Mouse (Mus musculus) heart, postnatal 4 days (tissue): ENCODE measurements at regions not wholly inside any gene's neighbourhood (a gene's known extent, or its start where the extent isn't known, plus 50 kb on each side); places are given as distances from the start of the nearest gene placed in this dataset.

Source experiments
- DNase-seq: peaks from one replicate; pipeline ENCODE4 v3.0.0; 2021

- DNase-seq: no peak
These were observed 426.4 kb downstream of the Ttll7 start for GRCm38 (mm10) chr3:147278602-147279001.

DNA sequence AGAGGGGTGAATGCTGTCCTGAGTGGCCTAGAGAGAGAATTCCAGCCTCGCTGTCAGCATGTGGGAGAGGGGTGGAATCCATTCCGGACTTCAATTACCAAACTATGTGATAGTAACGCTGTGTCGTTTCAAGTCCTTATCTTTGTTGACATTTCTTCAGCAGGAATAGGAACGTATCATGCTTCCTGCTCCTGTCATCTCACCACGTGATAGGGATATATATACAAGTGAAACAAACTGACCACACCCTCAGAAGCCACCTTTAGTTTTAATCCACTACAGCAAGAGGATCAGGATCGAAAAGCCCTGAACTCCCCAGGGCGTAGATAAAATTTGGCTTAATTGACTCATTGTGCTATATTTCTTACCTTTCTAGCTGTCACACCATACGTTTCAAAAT lies 431.6 kb downstream of the Ttll7 start:
- no peak for DNase-seq

GRCm38 (mm10) chr3:147284357-147284756 lies 432.2 kb downstream of the Ttll7 start:
- DNase-seq: no peak

DNA sequence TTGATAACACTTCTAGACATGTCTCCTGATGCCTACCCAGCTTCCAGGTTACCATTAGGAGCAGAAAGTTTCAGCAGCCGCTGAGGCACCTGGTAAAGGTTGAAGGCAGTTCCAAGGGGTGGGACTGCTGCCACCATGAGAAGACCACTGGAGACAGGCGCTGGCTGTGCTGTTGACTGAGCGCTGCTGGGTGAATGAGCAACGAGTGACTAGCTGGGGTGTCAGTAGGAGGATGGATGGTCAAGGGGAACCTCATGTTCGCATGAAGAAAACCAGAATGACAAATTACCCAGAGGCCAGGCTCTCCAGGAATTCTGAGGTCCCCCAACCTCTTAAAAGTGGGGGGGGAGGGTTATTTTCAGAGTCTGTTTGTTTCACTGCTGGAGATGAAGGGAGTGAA lies 433.3 kb downstream of the Ttll7 start:
- no peak for DNase-seq

DNA sequence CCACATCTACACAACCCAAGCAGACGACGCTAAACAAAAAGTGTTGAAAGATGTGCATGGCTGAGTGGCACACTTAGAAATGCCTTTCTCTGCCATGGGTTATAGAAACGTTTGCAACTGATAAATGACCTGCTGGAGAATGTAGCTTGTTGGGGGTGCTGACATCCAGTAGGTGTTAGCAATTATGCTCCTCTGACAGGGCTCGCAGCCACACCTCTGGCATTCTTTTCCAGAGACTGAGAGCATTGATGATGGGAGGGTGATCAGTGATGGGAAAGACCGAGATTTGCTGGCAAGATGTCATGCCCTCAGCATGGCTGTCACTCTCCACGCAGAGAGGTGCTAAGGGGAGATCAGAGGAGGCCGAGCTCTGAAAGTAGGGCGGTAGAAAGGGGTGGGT lies 435.3 kb downstream of the Ttll7 start:
- peak; percentile 15 for DNase-seq

- DNase-seq: no peak
These were observed 439.6 kb downstream of the Ttll7 start for GRCm38 (mm10) chr3:147291696-147292327.

DNA sequence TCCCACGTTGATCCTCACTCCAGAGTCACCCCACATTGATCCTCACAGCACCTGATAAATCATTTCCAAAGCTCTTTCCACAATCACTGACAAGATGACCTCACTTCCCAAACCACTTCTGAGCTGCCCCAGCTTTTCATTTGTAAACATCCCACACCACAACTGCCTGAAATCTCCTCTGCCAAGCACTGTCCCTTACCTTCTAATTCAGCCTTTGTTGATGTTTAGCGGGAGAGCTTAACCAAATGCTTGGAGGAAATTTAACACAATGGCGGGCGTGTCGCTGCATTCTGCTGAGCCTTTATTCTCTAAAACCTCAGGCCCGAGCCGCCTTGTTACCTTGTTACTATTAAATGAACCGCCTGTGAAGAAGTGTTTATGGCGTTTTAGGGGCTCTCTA lies 445.9 kb downstream of the Ttll7 start:
- DNase-seq: no peak

DNA sequence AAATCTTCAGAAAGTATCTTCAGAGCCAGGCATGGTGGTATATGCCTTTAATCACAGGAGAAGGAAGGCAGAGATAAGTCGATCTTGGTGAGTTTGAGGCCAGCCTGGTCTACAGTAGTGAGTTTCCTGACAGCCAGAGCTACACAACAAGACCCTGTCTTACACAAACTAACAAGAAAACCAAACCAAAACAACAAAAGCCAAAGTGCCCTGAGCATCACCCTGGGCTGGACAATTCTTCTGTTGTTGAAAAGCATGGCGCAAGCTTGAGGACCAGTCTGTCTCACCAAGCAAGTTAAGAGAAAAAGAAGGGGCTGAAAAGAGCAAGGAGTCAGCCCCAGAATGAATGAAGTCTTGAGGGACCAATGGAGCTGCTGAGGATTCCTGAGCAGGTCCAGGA lies 473.4 kb downstream of the Ttll7 start:
- no peak for DNase-seq

DNA sequence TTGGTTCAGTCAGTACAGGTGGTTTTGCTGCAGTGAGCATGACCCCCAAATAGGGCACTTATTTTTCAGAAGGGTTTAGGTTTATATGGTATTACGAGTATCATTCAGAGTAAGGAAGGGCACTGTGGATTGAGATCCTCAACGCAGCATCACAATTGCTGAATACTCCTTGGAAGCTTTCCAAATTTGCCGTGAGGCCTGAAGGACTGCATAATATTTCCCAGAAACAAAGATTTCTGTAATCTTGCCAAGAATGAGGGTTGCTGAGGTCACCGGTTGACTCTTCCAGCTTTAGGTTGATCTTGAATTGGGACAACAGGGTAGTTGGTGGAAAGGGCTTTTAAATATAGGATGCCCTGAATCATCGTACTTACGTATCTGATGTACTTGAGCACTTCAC lies 482.1 kb downstream of the Ttll7 start:
- DNase-seq: no peak

DNA sequence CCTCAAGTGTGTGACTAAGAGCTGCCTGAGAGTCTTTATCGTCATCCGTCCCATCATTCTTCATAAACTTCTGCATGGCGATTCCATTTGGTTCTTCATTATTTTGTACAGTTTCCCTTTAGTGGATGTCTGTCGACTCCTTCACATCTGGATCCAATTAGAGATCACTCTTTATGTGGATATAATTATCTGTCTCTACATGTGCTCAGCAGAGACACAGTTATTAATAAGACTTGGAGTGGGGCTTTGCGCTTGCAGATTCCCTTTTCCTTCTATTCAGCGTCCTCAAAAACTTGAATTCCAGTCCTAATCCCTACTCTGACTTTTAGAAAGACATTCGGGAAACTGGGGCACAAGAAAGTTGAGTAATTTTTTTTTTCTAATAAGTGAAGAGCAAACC lies 483.1 kb downstream of the Ttll7 start:
- no peak for DNase-seq

DNA sequence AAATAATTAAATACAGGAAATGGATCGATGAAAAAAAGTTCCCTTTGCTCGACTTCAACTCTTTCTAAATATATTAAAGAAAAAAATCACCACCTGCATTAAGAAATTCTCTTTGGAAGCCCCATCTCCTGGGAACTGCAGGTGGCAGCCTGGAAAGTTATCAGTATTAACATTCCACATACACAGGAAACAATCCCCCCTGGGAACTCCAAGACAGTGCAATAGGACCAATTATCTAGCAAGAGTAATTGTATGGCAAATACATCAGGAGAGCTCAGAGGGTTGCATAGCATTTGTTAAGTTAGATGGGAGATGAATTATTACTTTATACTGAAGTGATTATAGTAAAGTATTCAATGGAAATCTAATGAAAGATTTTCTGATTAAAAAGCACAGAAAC lies 487.3 kb downstream of the Ttll7 start:
- DNase-seq: no peak

DNA sequence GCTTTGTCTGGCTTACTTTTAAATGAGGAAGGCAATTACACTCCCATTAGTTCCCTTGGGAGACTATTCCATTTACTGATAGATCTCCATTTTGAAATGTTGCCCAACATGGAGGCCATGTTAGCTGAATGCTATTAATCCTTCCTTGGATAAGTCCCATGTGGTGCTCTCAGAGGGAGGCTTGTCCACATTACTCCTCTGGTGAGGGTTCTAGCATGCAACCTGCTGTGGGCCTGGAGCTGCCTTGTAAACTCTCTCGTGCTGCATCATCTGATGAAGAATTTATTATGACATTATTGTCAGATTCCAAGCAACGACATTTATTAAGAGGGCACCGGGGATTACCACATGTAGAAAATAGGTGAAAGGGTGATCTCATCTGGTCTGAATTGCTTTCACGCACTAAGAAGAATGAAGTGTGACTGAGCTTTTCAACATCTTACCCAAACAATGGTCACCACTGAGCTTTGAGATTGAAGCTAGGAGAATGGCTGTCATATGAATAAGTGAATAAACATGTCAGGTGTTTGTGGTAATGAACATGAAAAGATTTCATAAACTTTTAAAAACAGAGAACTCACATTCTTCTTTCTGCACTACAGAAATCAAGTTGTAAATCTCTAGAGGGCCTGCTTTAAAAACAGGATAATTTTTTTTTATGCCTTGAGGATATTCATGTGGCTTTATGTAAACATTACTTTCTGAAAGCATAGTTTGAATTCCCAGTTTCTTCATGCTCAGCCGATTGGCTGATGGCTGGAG lies 495.3 kb downstream of the Ttll7 start:
- DNase-seq: no peak

DNA sequence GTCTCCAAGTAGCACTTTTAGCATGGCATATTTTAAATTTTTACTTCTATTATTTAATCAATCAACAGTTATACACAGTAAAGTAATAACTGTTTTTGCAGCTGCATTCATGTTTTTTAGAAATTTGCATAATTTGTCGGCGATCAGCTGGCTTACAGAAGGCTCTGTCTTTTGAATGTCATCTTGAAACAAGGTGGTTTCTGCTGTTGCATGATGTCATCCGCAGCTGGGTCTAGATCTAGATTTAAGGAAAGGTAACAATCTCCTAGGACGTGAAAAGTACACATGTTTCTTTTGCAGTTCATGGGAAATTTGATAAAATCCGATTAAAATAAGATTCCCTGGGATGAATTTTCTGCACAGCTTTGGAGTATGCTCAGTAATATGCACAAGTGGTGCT lies 534.9 kb downstream of the Ttll7 start:
- DNase-seq: no peak

- no peak for DNase-seq
These were observed 546.1 kb downstream of the Ttll7 start for GRCm38 (mm10) chr3:147398298-147398697.

- no peak for DNase-seq
These were observed 560.1 kb downstream of the Ttll7 start for GRCm38 (mm10) chr3:147412274-147412673.

- DNase-seq: no peak
These were observed 564.8 kb downstream of the Ttll7 start for GRCm38 (mm10) chr3:147416926-147417325.

- DNase-seq: no peak
These were observed 567.0 kb downstream of the Ttll7 start for GRCm38 (mm10) chr3:147419129-147419528.

- no peak for DNase-seq
These were observed 570.0 kb downstream of the Ttll7 start for GRCm38 (mm10) chr3:147422196-147422595.

- DNase-seq: no peak
These were observed 571.9 kb downstream of the Ttll7 start for GRCm38 (mm10) chr3:147423895-147424575.

- DNase-seq: no peak
These were observed 576.7 kb downstream of the Ttll7 start for GRCm38 (mm10) chr3:147428837-147429236.

GRCm38 (mm10) chr3:147442925-147443690 lies 590.9 kb downstream of the Ttll7 start:
- no peak for DNase-seq

DNA sequence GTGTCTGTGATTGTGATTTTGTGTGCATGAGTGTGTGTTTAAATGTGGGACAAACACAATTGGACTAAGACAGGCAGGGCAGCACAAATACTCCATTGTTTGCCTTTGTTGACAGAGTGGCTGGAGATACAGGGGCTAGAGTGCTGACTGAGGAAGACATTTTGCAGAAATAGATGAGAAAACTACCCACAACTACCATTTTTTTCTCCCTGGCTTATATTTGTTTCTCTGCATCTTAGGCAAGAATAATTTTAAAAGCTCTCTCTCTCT lies 591.5 kb downstream of the Ttll7 start:
- no peak for DNase-seq

DNA sequence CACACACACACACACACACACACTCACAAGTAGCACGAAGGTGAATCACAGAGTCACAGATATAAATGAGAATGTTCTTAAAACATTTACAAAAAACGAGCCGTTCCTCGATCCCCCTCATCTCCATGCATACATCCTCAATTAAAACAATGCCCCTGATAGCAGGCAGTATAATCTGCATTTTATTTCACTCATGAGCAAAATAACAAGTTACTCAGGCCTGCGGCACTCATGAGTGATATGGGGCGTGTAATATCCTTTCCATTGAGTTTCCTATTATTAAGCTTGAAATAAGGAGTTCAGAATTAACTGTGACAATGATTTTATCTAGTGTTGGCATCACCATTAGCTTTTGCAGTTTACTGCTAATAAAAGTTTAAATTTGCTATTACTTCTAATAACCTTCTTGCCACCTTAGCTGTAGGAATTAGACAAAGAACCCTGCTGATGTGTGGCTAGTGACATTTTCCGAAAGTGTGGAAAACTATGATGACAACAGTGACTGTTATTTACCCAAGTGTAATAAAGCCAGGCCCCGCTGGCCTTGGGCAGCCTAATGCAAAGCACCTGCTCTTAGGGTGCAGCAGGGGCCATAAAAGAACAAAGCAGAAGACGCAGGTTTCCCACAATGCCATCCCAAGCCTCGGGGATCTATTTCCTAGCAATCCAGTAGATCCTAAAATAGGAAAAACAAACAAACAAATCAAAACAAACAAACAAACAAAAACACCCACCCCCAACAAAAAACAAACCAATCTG lies 592.0 kb downstream of the Ttll7 start:
- no peak for DNase-seq
